Mouse (Mus musculus) layer of hippocampus, adult 2 months (tissue): Measurements from ENCODE around the gene Arid5b. TPM values are rescaled to one million over a fixed set of nuclear protein-coding genes. Genes with fewer than 3 reads are reported as not detected.
A peak's percentile ranks its signal among the peaks of the same experiment; 100 is the strongest.
"Not testable (repeated sequence)": the region's sequence is repeated elsewhere in the genome, so short reads cannot be mapped to it uniquely, and the experiment has no call there.

Experiments used
- DNase-seq, 2 experiments: peaks; one replicate each; pipeline ENCODE4 v3.0.0; 2022; ENCODE audit warnings: low spot score in 2 of 2
- H3K27ac ChIP-seq: fragments of 200-600 bp; 2 replicates; pipeline ENCODE4 v1.8.1; 2022
- H3K4me3 ChIP-seq: fragments of 200-600 bp; 2 replicates; pipeline ENCODE4 v1.8.1; 2022; ENCODE audit warnings: mild to moderate bottlenecking
- CTCF ChIP-seq: fragments of 200-600 bp; conservative IDR thresholded peaks from 2 replicates; pipeline ENCODE4 v1.8.1; 2022; ENCODE audit warnings: antibody characterized with exemption, mild to moderate bottlenecking, moderate library complexity
- total RNA-seq, 2 experiments: library from RNA; stranded (reverse); gene quantifications; 2 replicates each; pipeline ENCODE4 v1.2.3; 2021

The Arid5b gene
- total RNA-seq, 2 experiments from 2014 or later, result 25.5 to 27.2 TPM

- no peak for TF ChIP-seq CTCF
- Histone ChIP-seq H3K4me3 (no peak overlapping the region), H3K27ac (peak overlapping the region; percentile 87)
- DNase-seq, result no peak
These were observed 172.1 kb downstream of the Arid5b start for GRCm38 (mm10) chr10:68106351-68106950.

GRCm38 (mm10) chr10:68104881-68105781 lies 173.4 kb downstream of the Arid5b start:
- Histone ChIP-seq H3K4me3 (no peak overlapping the region), H3K27ac (peak overlapping the region; percentile 87)
- DNase-seq, result no peak
- TF ChIP-seq CTCF, result no peak

- no peak overlapping the region for H3K4me3 ChIP-seq
- DNase-seq, result peak in 1 of 2 experiments; percentile 34
- peak overlapping the region; percentile 87 for H3K27ac ChIP-seq
- no peak for TF ChIP-seq CTCF
These were observed 174.1 kb downstream of the Arid5b start for GRCm38 (mm10) chr10:68104481-68104880.

GRCm38 (mm10) chr10:68103988-68104387 lies 174.6 kb downstream of the Arid5b start:
- Histone ChIP-seq H3K27ac (peak overlapping the region; percentile 87), H3K4me3 (no peak overlapping the region)
- TF ChIP-seq CTCF, result no peak
- DNase-seq, result no peak

GRCm38 (mm10) chr10:68103078-68103855 lies 175.3 kb downstream of the Arid5b start:
- no peak for TF ChIP-seq CTCF
- Histone ChIP-seq H3K27ac (peak overlapping the region; percentile 87), H3K4me3 (no peak overlapping the region)
- no peak for DNase-seq

- no peak for TF ChIP-seq CTCF
- H3K27ac ChIP-seq, result peak overlapping the region; percentile 82
- DNase-seq, result no peak
- no peak overlapping the region for H3K4me3 ChIP-seq
These were observed 176.0 kb downstream of the Arid5b start for GRCm38 (mm10) chr10:68102566-68102965.

GRCm38 (mm10) chr10:68101251-68101650 lies 177.3 kb downstream of the Arid5b start:
- peak overlapping the region; percentile 82 for H3K27ac ChIP-seq
- H3K4me3 ChIP-seq, result no peak overlapping the region
- no peak for DNase-seq
- TF ChIP-seq CTCF, result no peak

- Histone ChIP-seq H3K27ac (peak overlapping the region; percentile 82; the same call in 1 of the 2 replicates), H3K4me3 (no peak overlapping the region)
- no peak for TF ChIP-seq CTCF
- DNase-seq, result no peak
These were observed 178.0 kb downstream of the Arid5b start for GRCm38 (mm10) chr10:68100506-68100905.

GRCm38 (mm10) chr10:68099801-68100200 lies 178.7 kb downstream of the Arid5b start:
- not testable (repeated sequence) for H3K27ac ChIP-seq, DNase-seq, H3K4me3 ChIP-seq

GRCm38 (mm10) chr10:68097821-68098675 lies 180.5 kb downstream of the Arid5b start:
- no peak overlapping the region for H3K27ac ChIP-seq
- TF ChIP-seq CTCF, result no peak
- no peak for DNase-seq
- H3K4me3 ChIP-seq, result no peak overlapping the region

GRCm38 (mm10) chr10:68096395-68096794 lies 182.1 kb downstream of the Arid5b start:
- Histone ChIP-seq H3K4me3 (no peak overlapping the region), H3K27ac (no peak overlapping the region)
- no peak for TF ChIP-seq CTCF
- no peak for DNase-seq

GRCm38 (mm10) chr10:68095136-68095535 lies 183.4 kb downstream of the Arid5b start:
- DNase-seq, result no peak
- no peak overlapping the region for H3K27ac ChIP-seq
- TF ChIP-seq CTCF, result no peak
- H3K4me3 ChIP-seq, result no peak overlapping the region
